ENCODE assay signal across 8 mouse cellular contexts in the genomic region with DNA sequence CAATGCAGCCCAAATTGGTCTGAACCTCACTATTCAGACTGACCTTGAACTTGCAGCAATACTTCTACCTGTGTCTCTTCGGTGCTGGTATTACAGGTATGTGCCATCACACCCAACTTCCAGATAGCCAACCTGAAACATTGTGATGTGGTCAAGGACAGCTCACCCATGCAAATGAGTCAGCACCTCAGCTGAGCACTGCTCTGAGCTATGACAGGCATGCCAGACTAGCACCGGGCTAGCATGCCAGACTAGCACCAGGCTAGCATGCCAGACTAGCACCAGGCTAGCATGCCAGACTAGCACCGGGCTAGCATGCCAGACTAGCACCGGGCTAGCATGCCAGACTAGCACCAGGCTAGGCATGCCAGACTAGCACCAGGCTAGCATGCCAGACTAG. TPM values are rescaled to one million over a fixed set of nuclear protein-coding genes. Genes with fewer than 3 reads are reported as not detected.
DNase-seq lines count a peak whose midpoint lies in the region; ATAC-seq lines count a peak whose summit lies in the region.
"Not testable (repeated sequence)": the region's sequence is repeated elsewhere in the genome, so short reads cannot be mapped to it uniquely, and the experiment has no call there.

No protein-coding gene starts in this region.

- H3K4me3 ChIP-seq in forebrain, embryonic 13.5 days; liver, embryonic 11.5 days (ENCODE audit: low read depth, low read length): not testable (repeated sequence)

- H3K9ac ChIP-seq in forebrain, embryonic 13.5 days; liver, embryonic 11.5 days (ENCODE audit: low read depth, low read length): not testable (repeated sequence)

- peak; percentile 25 for ATAC-seq in forebrain, embryonic 13.5 days
- ATAC-seq in hematopoietic stem cell, adult 5-6 weeks (replicated peaks in 1 of 2; ENCODE audit: insufficient read depth in 1 of 2, low FRiP score in 2 of 2, low TSS enrichment in 1 of 2, low read depth in 1 of 2, poor library complexity in 2 of 2, severe bottlenecking in 2 of 2): peak; percentile 2 to 13; a peak in 2 of 4 replicates
- peak; percentile 21; the same call in 1 of the 2 replicates for ATAC-seq in liver, embryonic 11.5 days (replicated peaks; ENCODE audit: low FRiP score)

- peaks cover 15% of the 10 kb centered on the region for H3K9me3 ChIP-seq in forebrain, embryonic 13.5 days (replicated peaks)
- not testable (repeated sequence) for H3K9me3 ChIP-seq in liver, embryonic 11.5 days (ENCODE audit: control insufficient read depth, low read length)

- WGBS in forebrain, embryonic 13.5 days: 93% methylated on average over 4 of the region's 4 CpGs
- WGBS in liver, embryonic 11.5 days: 89% methylated on average over 4 of the region's 4 CpGs

- peaks cover 13% of the 10 kb centered on the region for H3K36me3 ChIP-seq in forebrain, embryonic 13.5 days (ENCODE audit: poor library complexity, severe bottlenecking)
- not testable (repeated sequence) for H3K36me3 ChIP-seq in liver, embryonic 11.5 days (ENCODE audit: control insufficient read depth, insufficient read depth, low read length)

- peak; percentile 30 for DNase-seq in adrenal gland, postnatal 10 days
- peak; percentile 36 for DNase-seq in kidney, adult 11 months
- not testable (repeated sequence) for DNase-seq in liver, embryonic 11.5 days (ENCODE audit: low spot score)
- peak; percentile 27 to 53 for DNase-seq in lung, postnatal 4 days
- peak; percentile 29 to 42 for DNase-seq in spleen, postnatal 14 days (ENCODE audit: low spot score in 2 of 2)
- peak; percentile 56 to 83 for DNase-seq in urinary bladder, postnatal 4 days (ENCODE audit: low spot score in 2 of 2)

- H3K27ac ChIP-seq in forebrain, embryonic 13.5 days; liver, embryonic 11.5 days (ENCODE audit: low read depth, low read length): not testable (repeated sequence)

- H3K27me3 ChIP-seq in forebrain, embryonic 13.5 days; liver, embryonic 11.5 days (replicated peaks; ENCODE audit: control insufficient read depth, insufficient read depth, low read length): not testable (repeated sequence)

- H3K4me1 ChIP-seq in forebrain, embryonic 13.5 days; liver, embryonic 11.5 days (replicated peaks; ENCODE audit: control insufficient read depth, insufficient read depth, low read length): not testable (repeated sequence)

- not testable (repeated sequence) for H3K4me2 ChIP-seq in forebrain, embryonic 13.5 days; liver, embryonic 11.5 days

RNA-seq across cellular contexts. Expression of gene Sfi1, which starts 41.9 kb away (rescaled TPM):
- 10 to 100 TPM; 30.0 to 62.1 TPM for total RNA-seq in adrenal gland, postnatal 10 days (2021)
- 15.0 and 16.0 TPM in 2 replicates for polyA plus RNA-seq in forebrain, embryonic 13.5 days (2015; fragmentation: Nextera tagmentation; extraction: Ambion mirVana)
- 26.0 and 40.1 TPM in 2 replicates for total RNA-seq in hematopoietic stem cell, adult 5-6 weeks (2017)
- polyA plus RNA-seq in liver, embryonic 11.5 days (2014; fragmentation: Nextera tagmentation; extraction: Ambion mirVana): 8.6 and 10.9 TPM in 2 replicates

RNA-seq across cellular contexts. Expression of gene Eif4enif1, which starts 50.8 kb away (rescaled TPM):
- 10 to 100 TPM; 56.2 to 57.8 TPM for total RNA-seq in adrenal gland, postnatal 10 days (2021)
- 46.8 and 54.2 TPM in 2 replicates for polyA plus RNA-seq in forebrain, embryonic 13.5 days (2015; fragmentation: Nextera tagmentation; extraction: Ambion mirVana)
- 43.4 and 54.7 TPM in 2 replicates for total RNA-seq in hematopoietic stem cell, adult 5-6 weeks (2017)
- polyA plus RNA-seq in liver, embryonic 11.5 days (2014; fragmentation: Nextera tagmentation; extraction: Ambion mirVana): 58.3 and 61.3 TPM in 2 replicates
